Mouse (Mus musculus) cortical plate, adult 2 months (tissue): ENCODE results near the gene Ptprd. TPM values are rescaled to one million over a fixed set of nuclear protein-coding genes. Genes with fewer than 3 reads are reported as not detected.

Experiments used
- H3K27ac ChIP-seq: fragments of 200-500 bp; 2 replicates; pipeline ENCODE4 v1.5.1; 2012; ENCODE audit warnings: low read length, control low read depth, inconsistent platforms; ENCODE audit not compliant: insufficient read depth
- H3K4me1 ChIP-seq: fragments of 200-500 bp; 2 replicates; pipeline ENCODE4 v1.6.1; 2011; ENCODE audit warnings: low read length; ENCODE audit not compliant: control insufficient read depth, insufficient read depth
- H3K4me3 ChIP-seq: fragments of 200-500 bp; 2 replicates; pipeline ENCODE4 v1.5.1; 2011; ENCODE audit warnings: mild to moderate bottlenecking, low read length, control low read depth; ENCODE audit not compliant: insufficient read depth
- CTCF ChIP-seq: fragments of 200-500 bp; IDR thresholded peaks from 2 replicates; pipeline ENCODE4 v1.5.1; 2011; ENCODE audit warnings: mild to moderate bottlenecking, control low read depth, low read length; ENCODE audit not compliant: insufficient read depth; ENCODE audit errors: extremely low read depth
- POLR2A ChIP-seq: fragments of 200-500 bp; IDR thresholded peaks from 2 replicates; pipeline ENCODE4 v1.6.1; 2011; ENCODE audit warnings: mild to moderate bottlenecking, low read length, control low read depth; ENCODE audit not compliant: insufficient read depth; ENCODE audit errors: extremely low read depth
- polyA plus RNA-seq: library from polyadenylated mRNA; depleted of rRNA; stranded (reverse); fragments of >200 nt; gene quantifications from 2 replicates; pipeline ENCODE4 v1.2.3, GENCODE M21; 2012

Gene Ptprd
- polyA plus RNA-seq, 1 experiment, result 152 TPM

DNA sequence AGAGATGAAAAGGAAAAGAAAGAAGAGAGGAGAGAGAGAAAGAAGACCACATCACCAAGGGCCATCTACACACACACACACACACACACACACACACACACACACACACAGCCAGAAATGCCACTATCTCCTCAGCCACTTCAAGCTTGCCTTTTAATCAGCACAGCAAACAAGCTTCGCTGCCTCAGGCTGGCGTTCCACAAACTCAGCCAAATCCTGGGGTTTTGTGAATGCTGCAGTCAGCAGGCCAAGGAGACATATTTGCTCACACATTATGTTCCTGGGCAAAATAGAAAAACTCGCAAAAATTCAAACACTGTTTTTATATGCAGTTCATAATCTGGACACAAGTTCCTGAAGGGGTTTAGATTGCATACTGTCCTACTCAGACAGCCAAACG, 1845.9 kb downstream of the Ptprd start:
- Histone ChIP-seq H3K4me1 (peaks cover 5% of the 10 kb centered on the region; the same call in 1 of the 2 replicates), H3K4me3 (no peak overlapping the region), H3K27ac (no peak overlapping the region)
- TF ChIP-seq POLR2A (no peak), CTCF (no peak)

DNA sequence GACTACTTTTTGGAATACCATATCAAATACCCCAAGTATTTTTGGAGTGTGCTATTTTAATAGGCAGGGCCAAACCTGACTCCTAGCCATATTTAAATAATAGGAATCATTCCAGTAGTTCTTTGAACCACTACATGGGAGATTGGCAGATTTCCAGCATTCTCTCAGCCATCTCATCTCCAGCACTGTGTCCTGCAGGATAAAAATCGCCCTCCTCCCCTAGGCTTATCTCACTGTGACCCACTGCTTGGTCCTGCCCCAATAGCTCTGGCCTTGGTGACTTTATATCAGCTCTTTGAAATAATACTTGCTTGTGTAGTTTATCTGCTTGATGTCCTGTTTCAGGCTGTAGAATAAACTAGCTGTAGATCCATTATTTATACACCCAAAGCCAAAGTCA, 1850.2 kb downstream of the Ptprd start:
- Histone ChIP-seq H3K4me3 (no peak overlapping the region), H3K27ac (no peak overlapping the region), H3K4me1 (no peaks in the 10 kb centered on the region; the same call in 1 of the 2 replicates)
- no peak for TF ChIP-seq POLR2A
- no peak for TF ChIP-seq CTCF

DNA sequence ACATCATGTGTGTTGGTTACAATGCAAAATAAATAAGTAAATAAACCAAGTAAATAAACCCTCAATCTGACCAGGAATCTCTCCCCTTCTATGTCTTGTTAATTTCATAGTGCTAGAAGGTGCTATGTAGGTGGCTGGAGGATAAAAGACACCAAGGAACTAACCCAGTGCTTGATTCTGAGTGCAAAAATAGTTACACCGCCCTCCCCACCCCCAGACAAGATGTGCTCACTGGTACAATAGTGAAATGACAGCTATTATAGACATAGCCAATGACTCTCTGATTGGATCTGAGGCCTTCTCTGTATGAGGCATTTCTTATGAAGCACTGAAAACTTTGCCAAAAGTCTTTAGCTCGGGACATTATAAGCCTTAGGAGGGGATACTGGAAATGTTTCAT, 1857.6 kb downstream of the Ptprd start:
- H3K27ac ChIP-seq, result no peak overlapping the region
- peaks cover 3% of the 10 kb centered on the region; the same call in 1 of the 2 replicates for H3K4me1 ChIP-seq
- TF ChIP-seq CTCF (no peak), POLR2A (no peak)
- no peak overlapping the region for H3K4me3 ChIP-seq

DNA sequence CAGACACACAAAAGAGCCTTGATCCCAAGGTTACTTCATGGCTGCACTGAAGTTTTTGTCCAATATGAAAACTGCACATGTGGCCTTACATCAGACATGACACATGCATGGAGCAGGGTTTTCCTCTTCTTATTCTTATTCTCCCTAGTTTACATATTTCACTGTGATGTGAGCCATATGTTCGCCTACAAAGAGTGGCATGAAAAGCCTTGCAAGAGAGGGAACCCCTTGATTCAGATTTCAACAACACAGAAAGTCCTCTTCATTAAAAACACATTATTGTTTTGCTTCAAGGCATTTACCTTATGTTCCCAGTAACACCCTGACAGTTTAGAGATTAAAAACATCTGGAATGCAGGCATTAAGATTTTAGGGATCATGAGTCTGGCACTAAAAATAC, 1859.3 kb downstream of the Ptprd start:
- no peak for TF ChIP-seq CTCF
- no peak for TF ChIP-seq POLR2A
- Histone ChIP-seq H3K4me1 (peaks cover 3% of the 10 kb centered on the region; the same call in 1 of the 2 replicates), H3K27ac (no peak overlapping the region), H3K4me3 (no peak overlapping the region)

DNA sequence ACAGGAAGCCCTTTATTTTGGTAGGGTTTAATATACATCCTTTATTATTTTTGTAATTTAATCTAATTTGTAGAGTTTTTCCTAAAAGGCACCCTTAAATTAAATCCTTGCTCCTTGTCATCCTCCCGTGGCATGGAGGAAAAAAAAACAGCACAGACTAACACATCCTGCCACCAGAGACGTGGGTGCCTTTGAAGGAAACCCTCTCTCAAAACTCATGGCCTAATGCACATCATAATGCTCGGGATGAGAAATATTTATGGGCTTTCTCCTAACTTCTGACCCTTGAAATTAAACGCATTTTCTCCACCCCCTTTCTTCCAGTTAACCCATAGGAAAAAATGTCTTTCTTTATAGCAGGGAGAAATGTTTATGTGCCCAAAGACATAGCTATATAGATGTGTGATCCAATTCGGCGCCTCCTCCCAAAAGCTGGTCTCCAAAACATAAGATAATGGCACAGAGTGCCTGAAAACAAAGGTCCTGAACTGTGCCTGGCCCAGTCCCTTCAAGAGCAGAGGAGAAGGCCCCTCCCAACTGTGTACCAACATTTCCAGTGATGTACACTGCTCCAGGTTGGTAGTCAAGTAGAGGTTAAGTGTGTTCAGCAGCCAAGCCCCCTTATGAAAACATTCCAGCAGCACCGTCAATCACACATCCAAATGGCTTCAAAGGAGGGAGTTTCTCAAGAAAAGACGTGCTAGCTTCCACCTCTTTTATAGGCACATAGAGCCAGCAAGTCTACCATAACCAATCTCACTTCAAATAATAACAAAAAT, 1860.4 kb downstream of the Ptprd start:
- H3K4me1 ChIP-seq, result peaks cover 3% of the 10 kb centered on the region; the same call in 1 of the 2 replicates
- no peak overlapping the region for H3K4me3 ChIP-seq
- no peak for TF ChIP-seq POLR2A
- TF ChIP-seq CTCF, result no peak
- H3K27ac ChIP-seq, result no peak overlapping the region; the same call in 1 of the 2 replicates

DNA sequence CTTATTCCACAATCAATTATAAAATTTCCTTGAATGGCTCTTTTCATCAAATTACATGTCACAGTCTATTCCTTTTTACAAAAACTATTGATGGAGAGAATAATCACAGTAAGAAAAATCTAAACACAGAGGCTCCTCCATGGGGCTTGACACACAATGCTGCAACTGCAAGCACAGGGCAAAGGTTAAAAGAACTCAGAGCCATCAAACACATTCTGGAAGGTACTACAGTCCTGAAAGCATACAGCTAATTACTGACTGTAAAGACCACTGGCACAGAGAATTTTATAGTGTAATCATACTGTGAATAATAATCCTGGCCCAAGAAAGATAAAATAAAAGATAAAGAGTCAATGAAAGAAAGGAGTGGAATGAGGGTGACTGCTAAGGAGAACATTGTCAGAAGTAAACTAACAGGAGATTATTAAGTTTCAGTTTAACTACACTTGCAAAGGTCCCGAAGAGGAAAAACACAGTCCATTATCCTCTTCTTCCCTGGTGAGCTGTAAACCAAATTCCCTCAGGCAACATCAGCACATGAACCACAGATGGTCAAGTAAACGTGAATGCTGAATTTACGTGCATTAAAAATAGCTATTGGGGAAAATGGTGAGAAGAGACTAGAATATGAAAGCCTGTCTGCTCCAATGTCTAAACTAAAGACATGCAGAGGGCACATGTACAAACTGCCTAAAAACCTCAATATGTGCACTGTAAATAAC, 1861.4 kb downstream of the Ptprd start:
- Histone ChIP-seq H3K4me3 (no peak overlapping the region), H3K27ac (no peak overlapping the region), H3K4me1 (peaks cover 3% of the 10 kb centered on the region; the same call in 1 of the 2 replicates)
- no peak for TF ChIP-seq POLR2A
- no peak for TF ChIP-seq CTCF

DNA sequence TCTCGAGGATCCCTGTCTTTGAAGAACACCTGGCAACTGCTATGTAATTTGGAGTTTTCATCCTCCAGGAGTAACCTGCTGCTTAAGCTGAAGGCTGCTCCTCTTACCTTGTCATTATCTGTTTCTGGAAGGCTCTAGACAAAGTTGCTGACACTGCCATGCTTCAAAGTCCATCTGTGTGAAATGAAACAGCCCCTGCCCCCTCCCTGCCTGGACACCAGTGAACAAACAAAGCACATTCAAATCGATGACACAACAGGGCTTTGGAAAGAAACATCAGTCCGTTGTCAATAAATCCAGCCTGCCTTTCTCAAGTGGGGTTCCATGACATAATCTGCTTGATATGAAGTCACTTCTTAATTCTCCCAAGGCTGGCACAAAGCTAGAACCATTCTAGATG, 1867.7 kb downstream of the Ptprd start:
- H3K4me3 ChIP-seq, result no peak overlapping the region
- no peak for TF ChIP-seq POLR2A
- H3K27ac ChIP-seq, result peak overlapping the region; percentile 45; the same call in 1 of the 2 replicates
- no peaks in the 10 kb centered on the region; the same call in 1 of the 2 replicates for H3K4me1 ChIP-seq

DNA sequence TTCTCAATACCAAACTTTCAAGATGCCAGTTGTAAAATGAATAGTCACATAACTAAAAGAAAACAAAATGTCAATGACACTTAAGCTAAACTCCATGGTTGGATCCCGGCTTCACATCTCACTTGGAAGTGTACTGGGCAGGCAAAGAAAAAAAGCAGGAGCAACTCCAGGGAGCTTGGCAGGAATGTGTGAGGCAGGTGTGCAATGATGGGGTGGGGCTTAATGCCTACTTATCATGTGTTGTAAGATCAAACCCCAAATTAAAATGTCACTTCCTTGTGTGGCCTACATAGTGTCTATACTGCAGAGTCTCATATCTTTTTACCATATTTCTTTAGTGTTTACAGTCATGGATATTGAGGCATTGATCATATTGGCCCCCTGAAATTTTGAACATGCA, 1873.8 kb downstream of the Ptprd start:
- Histone ChIP-seq H3K4me3 (no peak overlapping the region), H3K4me1 (no peaks in the 10 kb centered on the region; the same call in 1 of the 2 replicates), H3K27ac (no peak overlapping the region)
- TF ChIP-seq POLR2A (no peak), CTCF (no peak)

DNA sequence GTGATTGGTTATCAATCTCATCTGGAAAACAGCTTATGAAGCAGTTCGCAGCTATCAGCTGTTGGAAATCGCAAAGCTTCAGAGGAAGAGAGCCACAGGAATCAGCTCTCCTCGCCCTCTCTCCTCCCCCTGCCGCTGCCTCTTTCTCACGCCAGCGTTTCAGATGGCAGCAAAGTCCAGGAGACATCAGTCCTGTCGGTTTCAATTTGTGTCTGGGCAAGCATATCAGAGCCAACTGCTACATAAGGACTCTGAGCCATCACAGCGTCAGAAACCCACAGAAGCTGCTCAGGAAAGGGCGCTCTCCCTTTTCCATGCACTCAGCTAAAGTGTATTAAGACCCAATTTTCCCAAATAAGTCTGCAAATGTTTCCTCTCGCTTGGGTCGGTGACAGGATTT, 1884.4 kb downstream of the Ptprd start:
- TF ChIP-seq POLR2A (no peak), CTCF (no peak)
- H3K4me3 ChIP-seq, result peak overlapping the region; percentile 7
- peaks cover 2% of the 10 kb centered on the region; the same call in 1 of the 2 replicates for H3K4me1 ChIP-seq
- H3K27ac ChIP-seq, result peak overlapping the region; percentile 2; the same call in 1 of the 2 replicates

DNA sequence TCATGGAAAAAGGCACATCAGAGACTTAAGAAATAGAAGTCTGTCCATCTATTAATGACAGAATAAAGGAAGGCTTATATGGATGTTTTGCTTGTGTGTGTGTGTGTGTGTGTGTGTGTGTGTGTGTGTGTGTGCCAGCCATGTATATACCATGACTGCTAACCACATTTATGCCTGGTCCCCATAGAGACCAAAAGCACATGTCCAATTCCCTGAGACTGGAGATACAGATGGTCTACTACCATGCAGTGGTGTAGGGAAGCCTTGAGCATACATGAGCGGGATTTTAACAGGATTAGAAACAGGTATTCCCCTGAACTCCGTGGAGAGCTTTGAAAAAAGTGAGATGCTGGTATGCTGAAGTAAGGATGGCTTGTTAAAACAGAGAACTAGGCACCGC, 1886.1 kb downstream of the Ptprd start:
- peaks cover 2% of the 10 kb centered on the region; the same call in 1 of the 2 replicates for H3K4me1 ChIP-seq
- H3K4me3 ChIP-seq, result no peak overlapping the region
- no peak for TF ChIP-seq CTCF
- TF ChIP-seq POLR2A, result no peak
- no peak overlapping the region for H3K27ac ChIP-seq

DNA sequence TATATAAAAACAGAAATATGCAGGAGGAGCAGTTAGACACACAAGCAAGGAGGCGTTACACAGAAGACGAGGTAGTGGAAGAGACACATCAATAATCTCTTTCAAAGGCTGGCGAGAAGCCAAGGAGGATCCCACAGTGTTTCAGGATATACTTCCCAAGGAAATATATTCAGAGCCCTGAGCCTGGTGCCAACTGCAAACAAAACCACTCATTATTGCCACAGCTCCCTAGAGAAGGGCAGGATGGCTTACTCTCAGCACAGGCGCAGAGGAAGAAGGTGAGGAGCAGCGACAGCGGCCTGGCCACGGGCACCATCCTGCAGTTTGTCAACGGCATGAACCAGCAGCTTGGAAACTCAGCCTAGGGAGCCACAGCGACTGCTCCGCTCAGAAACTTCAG, 1886.8 kb downstream of the Ptprd start:
- Histone ChIP-seq H3K4me3 (no peak overlapping the region), H3K27ac (0 out of 2 replicates have a peak overlapping the region, but pooled peaks have one; percentile 13), H3K4me1 (peaks cover 2% of the 10 kb centered on the region; the same call in 1 of the 2 replicates)
- TF ChIP-seq POLR2A (no peak), CTCF (no peak)
